Mouse (Mus musculus) C2C12 (cell line): Measurements from ENCODE around the gene Tmem175.

Experiments
- CEBPB ChIP-seq: IDR thresholded peaks from one replicate; pipeline ENCODE4 v1.6.1; 2011; ENCODE audit warnings: low read depth, mild to moderate bottlenecking, control low read depth, moderate library complexity
- CTCF ChIP-seq: IDR thresholded peaks from one replicate; pipeline ENCODE4 v1.5.1; 2011; ENCODE audit not compliant: control insufficient read depth, insufficient read depth, insufficient read length
- FOSL1 ChIP-seq: IDR thresholded peaks from one replicate; pipeline ENCODE4 v1.8.0; 2011; ENCODE audit warnings: mild to moderate bottlenecking, low read length; ENCODE audit not compliant: poor library complexity, insufficient read depth, severe bottlenecking
- MAX ChIP-seq: IDR thresholded peaks from one replicate; pipeline ENCODE4 v1.6.1; 2011; ENCODE audit warnings: mild to moderate bottlenecking, control low read depth
- MYOD1 ChIP-seq: IDR thresholded peaks from one replicate; pipeline ENCODE4 v1.6.1; 2011; ENCODE audit warnings: low read depth; ENCODE audit not compliant: control insufficient read depth, insufficient read length
- MYOG ChIP-seq: IDR thresholded peaks from one replicate; pipeline ENCODE4 v1.6.1; 2011; ENCODE audit not compliant: control insufficient read depth, insufficient read length; ENCODE audit errors: extremely low read depth
- USF1 ChIP-seq: IDR thresholded peaks from one replicate; pipeline ENCODE4 v1.6.1; 2011; ENCODE audit warnings: low read depth, mild to moderate bottlenecking, control low read depth, moderate library complexity

DNA sequence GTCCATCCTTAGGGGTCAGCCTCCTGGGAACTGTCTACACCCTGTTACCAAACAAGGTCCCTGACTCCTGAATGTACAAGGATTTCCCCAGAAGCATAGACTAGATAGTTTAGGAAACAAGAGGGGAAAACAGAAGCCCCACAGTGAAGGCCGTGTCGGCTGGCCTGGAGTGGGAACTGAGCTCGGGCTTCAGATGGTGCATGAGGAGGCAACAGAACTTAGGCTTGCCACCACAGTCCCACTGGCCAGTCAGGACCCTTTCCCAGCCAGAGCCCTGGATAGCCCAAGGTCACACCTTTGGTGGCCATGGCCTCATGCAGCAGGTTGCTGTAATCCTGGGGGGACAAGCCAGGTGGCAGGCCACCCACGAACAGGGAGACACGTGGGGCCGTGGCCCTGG, 23.8 kb downstream of the Tmem175 start:
- no peak for TF ChIP-seq CTCF
- TF ChIP-seq MYOG: no peak
- TF ChIP-seq MAX: no peak
- TF ChIP-seq MYOD1: no peak
- no peak for TF ChIP-seq USF1
- TF ChIP-seq FOSL1: no peak
- TF ChIP-seq CEBPB: no peak
